Mouse (Mus musculus): Measurements from ENCODE around the gene Rrnad1.
"Not testable (repeated sequence)": the region's sequence is repeated elsewhere in the genome, so short reads cannot be mapped to it uniquely, and the experiment has no call there.

Rrnad1 gene

GRCm38 (mm10) chr3:87913491-87913890 lies 17.0 kb downstream of the Rrnad1 start:
- no peak for DNase-seq

GRCm38 (mm10) chr3:87910573-87911141 lies 19.9 kb downstream of the Rrnad1 start:
- DNase-seq: peak; percentile 67 to 74

- DNase-seq: peak in 1 of 2 experiments; percentile 24
These were observed 20.6 kb downstream of the Rrnad1 start for GRCm38 (mm10) chr3:87909874-87910273.

- DNase-seq: peak in 1 of 2 experiments; percentile 3
These were observed 21.1 kb downstream of the Rrnad1 start for GRCm38 (mm10) chr3:87909381-87909780.

- DNase-seq: peak in 1 of 2 experiments; percentile 16
These were observed 22.6 kb downstream of the Rrnad1 start for GRCm38 (mm10) chr3:87907906-87908305.

- peak; percentile 44 to 48 for DNase-seq
These were observed 23.3 kb downstream of the Rrnad1 start for GRCm38 (mm10) chr3:87906981-87907857.

GRCm38 (mm10) chr3:87906601-87906980 lies 23.9 kb downstream of the Rrnad1 start:
- peak; percentile 71 to 79 for DNase-seq

- peak; percentile 95 to 96 for DNase-seq
These were observed 24.5 kb downstream of the Rrnad1 start, which contains the start of gene Hdgf for GRCm38 (mm10) chr3:87905880-87906485. Gene Hdgf (plus strand): TSS chr3:87906321.

GRCm38 (mm10) chr3:87903821-87904220 lies 26.7 kb downstream of the Rrnad1 start:
- no peak for DNase-seq

GRCm38 (mm10) chr3:87901959-87902358 lies 28.6 kb downstream of the Rrnad1 start:
- not testable (repeated sequence) for DNase-seq

GRCm38 (mm10) chr3:87901036-87901624 lies 29.4 kb downstream of the Rrnad1 start:
- no peak for DNase-seq

- DNase-seq: no peak
These were observed 30.7 kb downstream of the Rrnad1 start for GRCm38 (mm10) chr3:87899776-87900175.

- no peak for DNase-seq
These were observed 31.3 kb downstream of the Rrnad1 start for GRCm38 (mm10) chr3:87899266-87899665.

GRCm38 (mm10) chr3:87893367-87893905 lies 37.1 kb downstream of the Rrnad1 start:
- no peak for DNase-seq

- no peak for DNase-seq
These were observed 39.0 kb downstream of the Rrnad1 start for GRCm38 (mm10) chr3:87891481-87891880.

GRCm38 (mm10) chr3:87887400-87887799 lies 43.1 kb downstream of the Rrnad1 start:
- DNase-seq: not testable (repeated sequence)

GRCm38 (mm10) chr3:87886416-87886815 lies 44.1 kb downstream of the Rrnad1 start:
- no peak for DNase-seq

GRCm38 (mm10) chr3:87886004-87886365 lies 44.5 kb downstream of the Rrnad1 start:
- DNase-seq: peak in 1 of 2 experiments; percentile 74

GRCm38 (mm10) chr3:87885281-87886003 lies 45.1 kb downstream of the Rrnad1 start, which contains the start of gene Prcc:
Gene Prcc (minus strand): TSS chr3:87885608.
- peak; percentile 88 to 92 for DNase-seq

GRCm38 (mm10) chr3:87884708-87885251 lies 45.7 kb downstream of the Rrnad1 start:
- DNase-seq: peak; percentile 63 to 69

- no peak for DNase-seq
These were observed 46.2 kb downstream of the Rrnad1 start for GRCm38 (mm10) chr3:87884291-87884690.

- DNase-seq: no peak
These were observed 52.8 kb downstream of the Rrnad1 start for GRCm38 (mm10) chr3:87877730-87878129.

Data from cerebellum, postnatal 14 days (tissue).